Mouse (Mus musculus): ENCODE measurements at regions not wholly inside any gene's neighbourhood (a gene's known extent, or its start where the extent isn't known, plus 50 kb on each side); places are given as distances from the start of the nearest gene placed in this dataset.

DNA sequence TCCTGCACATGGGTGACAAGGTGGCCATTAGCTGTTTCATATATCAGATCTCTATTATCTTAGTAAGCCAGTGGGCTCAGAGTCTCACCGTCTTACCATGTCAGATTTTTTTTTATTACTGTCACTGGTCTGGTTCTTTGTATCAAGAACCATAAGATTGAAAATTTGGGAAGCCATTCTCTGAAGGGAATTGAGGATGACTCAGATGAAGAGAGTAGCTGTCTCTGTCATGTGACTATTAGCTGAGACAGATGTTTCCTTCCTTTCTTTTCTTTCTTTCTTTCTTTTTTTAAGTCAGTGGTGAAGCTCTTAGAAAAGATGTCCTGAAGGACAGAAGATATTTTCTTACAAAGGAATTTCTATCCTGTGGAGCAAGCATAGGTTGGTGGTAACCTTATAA is 84.1 kb downstream of the Dact1 start:
- H3K27me3 ChIP-seq (ENCODE audit: control insufficient read depth, insufficient read depth, low read length), result no peaks in the 10 kb centered on the region
- 78% methylated on average over 1 of the region's 1 CpGs for WGBS (ENCODE audit: insufficient replicate concordance)
- no peak overlapping the region for H3K4me3 ChIP-seq (ENCODE audit: low read depth, low read length)
- H3K27ac ChIP-seq (ENCODE audit: low read depth, low read length), result no peak overlapping the region
- no peaks in the 10 kb centered on the region for H3K4me1 ChIP-seq (ENCODE audit: control insufficient read depth, insufficient read depth, low read length)
- ATAC-seq (replicated peaks; ENCODE audit: insufficient number of reproducible peaks, low FRiP score, low TSS enrichment), result no peak
- no peaks in the 10 kb centered on the region for H3K9me3 ChIP-seq (replicated peaks; ENCODE audit: control insufficient read depth, low read length)
- no peak overlapping the region for H3K9ac ChIP-seq (ENCODE audit: low read depth, low read length)
- H3K36me3 ChIP-seq (ENCODE audit: control insufficient read depth, insufficient read depth, low read length), result no peaks in the 10 kb centered on the region
- H3K4me2 ChIP-seq, result no peak overlapping the region

DNA sequence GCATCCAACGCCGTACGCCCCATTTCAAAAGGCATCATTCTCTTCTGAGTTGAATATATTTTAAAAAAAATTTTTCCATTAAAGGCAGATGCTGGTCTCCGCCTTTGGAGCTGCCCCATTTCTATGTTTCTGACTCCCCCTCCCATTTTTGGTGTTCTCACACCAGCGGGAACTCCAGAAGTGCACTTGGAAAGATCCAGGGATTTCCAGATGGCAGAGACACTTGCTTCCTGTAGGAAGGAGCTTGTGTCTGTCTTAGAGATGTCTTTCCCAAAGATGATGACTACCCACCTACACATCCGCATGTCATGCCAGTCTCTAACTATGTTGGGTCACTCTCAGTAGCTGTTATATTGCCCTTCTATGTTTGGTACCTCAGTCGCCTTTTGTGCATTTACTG is 87.8 kb downstream of the Dact1 start:
- no peak overlapping the region for H3K27ac ChIP-seq (ENCODE audit: low read depth, low read length)
- no peaks in the 10 kb centered on the region for H3K27me3 ChIP-seq (ENCODE audit: control insufficient read depth, insufficient read depth, low read length)
- H3K9ac ChIP-seq (ENCODE audit: low read depth, low read length), result no peak overlapping the region
- no peaks in the 10 kb centered on the region for H3K36me3 ChIP-seq (ENCODE audit: control insufficient read depth, insufficient read depth, low read length)
- ATAC-seq (replicated peaks; ENCODE audit: insufficient number of reproducible peaks, low FRiP score, low TSS enrichment), result no peak
- 84% methylated on average over 7 of the region's 7 CpGs for WGBS (ENCODE audit: insufficient replicate concordance)
- no peaks in the 10 kb centered on the region for H3K9me3 ChIP-seq (replicated peaks; ENCODE audit: control insufficient read depth, low read length)
- H3K4me3 ChIP-seq (ENCODE audit: low read depth, low read length), result no peak overlapping the region
- H3K4me1 ChIP-seq (ENCODE audit: control insufficient read depth, insufficient read depth, low read length), result no peaks in the 10 kb centered on the region; the same call in 1 of the 2 replicates
- no peak overlapping the region for H3K4me2 ChIP-seq

- H3K4me3 ChIP-seq (ENCODE audit: low read depth, low read length), result no peak overlapping the region
- H3K27me3 ChIP-seq (ENCODE audit: control insufficient read depth, insufficient read depth, low read length), result no peaks in the 10 kb centered on the region
- H3K36me3 ChIP-seq (ENCODE audit: control insufficient read depth, insufficient read depth, low read length), result no peaks in the 10 kb centered on the region
- no peak overlapping the region for H3K9ac ChIP-seq (ENCODE audit: low read depth, low read length)
- no peak for ATAC-seq (replicated peaks; ENCODE audit: insufficient number of reproducible peaks, low FRiP score, low TSS enrichment)
- H3K4me1 ChIP-seq (ENCODE audit: control insufficient read depth, insufficient read depth, low read length), result no peaks in the 10 kb centered on the region; the same call in 1 of the 2 replicates
- no peak overlapping the region for H3K27ac ChIP-seq (ENCODE audit: low read depth, low read length)
- H3K4me2 ChIP-seq, result no peak overlapping the region
- no peaks in the 10 kb centered on the region for H3K9me3 ChIP-seq (replicated peaks; ENCODE audit: control insufficient read depth, low read length)
- 78% methylated on average over 3 of the region's 3 CpGs for WGBS (ENCODE audit: insufficient replicate concordance)
Measured at GRCm38 (mm10) chr12:71398701-71399100, 89.0 kb downstream of the Dact1 start.

DNA sequence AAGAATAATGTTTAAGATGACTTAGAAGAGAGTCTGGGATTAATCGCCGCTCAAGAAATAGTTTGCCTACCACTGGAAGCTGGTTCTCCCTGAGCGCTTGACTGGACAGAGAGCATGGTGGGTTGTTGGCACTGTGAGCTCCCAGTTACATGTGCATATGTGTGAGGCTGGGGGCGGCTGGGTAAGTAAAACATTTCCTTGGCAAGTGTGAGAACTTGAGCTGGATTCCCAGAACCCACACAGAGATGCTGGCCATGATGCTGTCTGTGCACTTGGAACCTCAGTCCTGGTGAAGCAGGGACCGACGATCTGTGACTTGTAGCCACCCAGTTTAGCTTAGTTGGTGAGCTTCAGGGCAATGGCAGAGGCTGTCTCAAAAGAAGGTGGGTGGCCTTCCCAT is 90.5 kb downstream of the Dact1 start:
- WGBS (ENCODE audit: insufficient replicate concordance), result 88% methylated on average over 6 of the region's 6 CpGs
- Histone ChIP-seq H3K4me3 (ENCODE audit: low read depth, low read length) (no peak overlapping the region), H3K9me3 (replicated peaks; ENCODE audit: control insufficient read depth, low read length) (no peaks in the 10 kb centered on the region), H3K9ac (ENCODE audit: low read depth, low read length) (no peak overlapping the region), H3K4me1 (ENCODE audit: control insufficient read depth, insufficient read depth, low read length) (no peaks in the 10 kb centered on the region; the same call in 1 of the 2 replicates), H3K4me2 (no peak overlapping the region), H3K36me3 (ENCODE audit: control insufficient read depth, insufficient read depth, low read length) (no peaks in the 10 kb centered on the region), H3K27ac (ENCODE audit: low read depth, low read length) (no peak overlapping the region), H3K27me3 (ENCODE audit: control insufficient read depth, insufficient read depth, low read length) (no peaks in the 10 kb centered on the region)
- no peak for ATAC-seq (replicated peaks; ENCODE audit: insufficient number of reproducible peaks, low FRiP score, low TSS enrichment)

DNA sequence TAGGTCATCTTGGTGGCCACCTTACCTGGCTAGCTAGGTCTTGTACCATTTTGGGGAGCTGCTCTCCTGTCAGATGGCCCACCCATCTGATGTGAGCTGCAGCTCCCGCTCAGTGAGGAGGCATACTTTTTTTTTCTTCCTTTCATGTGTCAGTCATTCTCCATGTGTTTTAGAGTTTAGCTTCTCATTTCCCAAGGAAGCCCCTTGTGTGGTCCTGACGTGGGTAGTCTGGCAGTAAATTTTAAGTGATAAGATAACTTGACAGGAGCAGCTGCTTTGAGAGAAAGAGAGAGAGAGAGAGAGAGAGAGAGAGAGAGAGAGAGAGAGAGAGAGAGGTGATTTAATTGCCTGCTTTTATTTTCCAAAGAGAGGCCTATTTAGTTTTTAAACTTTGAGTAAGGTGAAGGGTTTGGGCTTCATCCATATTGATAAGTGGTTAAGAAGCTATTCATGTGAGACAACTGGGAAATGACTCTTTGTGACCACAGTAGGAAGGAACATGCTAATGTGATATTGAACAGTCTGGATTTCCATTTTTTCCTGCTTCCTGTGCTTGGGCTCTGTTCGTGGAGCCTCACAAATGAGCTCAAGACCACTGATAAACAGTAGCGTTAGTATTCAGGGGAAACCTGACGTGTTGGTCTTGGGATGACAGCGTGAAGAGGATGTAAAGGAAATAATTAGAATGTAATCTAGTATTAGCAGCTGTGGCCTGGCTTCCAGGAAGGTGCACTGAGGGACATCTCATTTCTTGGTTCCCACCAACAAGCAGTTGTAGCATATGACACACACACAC is 92.1 kb downstream of the Dact1 start:
- Histone ChIP-seq H3K4me2 (no peak overlapping the region), H3K4me1 (ENCODE audit: control insufficient read depth, insufficient read depth, low read length) (no peaks in the 10 kb centered on the region; the same call in 1 of the 2 replicates), H3K9me3 (replicated peaks; ENCODE audit: control insufficient read depth, low read length) (no peaks in the 10 kb centered on the region), H3K36me3 (ENCODE audit: control insufficient read depth, insufficient read depth, low read length) (no peaks in the 10 kb centered on the region), H3K27me3 (ENCODE audit: control insufficient read depth, insufficient read depth, low read length) (no peaks in the 10 kb centered on the region), H3K9ac (ENCODE audit: low read depth, low read length) (no peak overlapping the region), H3K4me3 (ENCODE audit: low read depth, low read length) (no peak overlapping the region), H3K27ac (ENCODE audit: low read depth, low read length) (no peak overlapping the region)
- 13% methylated on average over 6 of the region's 6 CpGs for WGBS (ENCODE audit: insufficient replicate concordance)
- no peak for ATAC-seq (replicated peaks; ENCODE audit: insufficient number of reproducible peaks, low FRiP score, low TSS enrichment)

DNA sequence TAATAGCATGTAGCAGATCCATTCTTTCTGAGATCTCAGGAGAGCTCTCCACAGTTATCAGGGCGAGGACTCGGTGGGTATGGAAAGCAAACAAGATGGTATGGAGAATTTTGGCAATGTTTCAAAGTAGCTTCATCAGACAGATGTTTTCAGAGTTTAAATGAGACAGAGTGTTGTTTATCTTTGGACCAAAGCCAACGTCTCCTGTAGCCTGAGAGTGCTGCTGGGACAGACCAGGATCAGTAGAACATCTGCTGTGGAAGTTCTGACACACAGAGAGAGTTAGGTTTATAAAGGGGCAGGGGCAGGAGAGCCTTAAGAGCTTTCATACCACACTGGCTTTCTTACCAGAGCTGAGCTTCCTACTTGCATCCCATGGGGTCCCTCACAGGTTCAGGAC is 97.6 kb downstream of the Dact1 start:
- H3K27me3 ChIP-seq (ENCODE audit: control insufficient read depth, insufficient read depth, low read length), result no peaks in the 10 kb centered on the region
- no peak overlapping the region for H3K4me3 ChIP-seq (ENCODE audit: low read depth, low read length)
- no peaks in the 10 kb centered on the region for H3K9me3 ChIP-seq (replicated peaks; ENCODE audit: control insufficient read depth, low read length)
- no peak overlapping the region for H3K27ac ChIP-seq (ENCODE audit: low read depth, low read length)
- 40% methylated on average over 3 of the region's 3 CpGs for WGBS (ENCODE audit: insufficient replicate concordance)
- H3K9ac ChIP-seq (ENCODE audit: low read depth, low read length), result no peak overlapping the region
- no peaks in the 10 kb centered on the region for H3K36me3 ChIP-seq (ENCODE audit: control insufficient read depth, insufficient read depth, low read length)
- ATAC-seq (replicated peaks; ENCODE audit: insufficient number of reproducible peaks, low FRiP score, low TSS enrichment), result no peak
- H3K4me2 ChIP-seq, result no peak overlapping the region
- no peaks in the 10 kb centered on the region for H3K4me1 ChIP-seq (ENCODE audit: control insufficient read depth, insufficient read depth, low read length)

DNA sequence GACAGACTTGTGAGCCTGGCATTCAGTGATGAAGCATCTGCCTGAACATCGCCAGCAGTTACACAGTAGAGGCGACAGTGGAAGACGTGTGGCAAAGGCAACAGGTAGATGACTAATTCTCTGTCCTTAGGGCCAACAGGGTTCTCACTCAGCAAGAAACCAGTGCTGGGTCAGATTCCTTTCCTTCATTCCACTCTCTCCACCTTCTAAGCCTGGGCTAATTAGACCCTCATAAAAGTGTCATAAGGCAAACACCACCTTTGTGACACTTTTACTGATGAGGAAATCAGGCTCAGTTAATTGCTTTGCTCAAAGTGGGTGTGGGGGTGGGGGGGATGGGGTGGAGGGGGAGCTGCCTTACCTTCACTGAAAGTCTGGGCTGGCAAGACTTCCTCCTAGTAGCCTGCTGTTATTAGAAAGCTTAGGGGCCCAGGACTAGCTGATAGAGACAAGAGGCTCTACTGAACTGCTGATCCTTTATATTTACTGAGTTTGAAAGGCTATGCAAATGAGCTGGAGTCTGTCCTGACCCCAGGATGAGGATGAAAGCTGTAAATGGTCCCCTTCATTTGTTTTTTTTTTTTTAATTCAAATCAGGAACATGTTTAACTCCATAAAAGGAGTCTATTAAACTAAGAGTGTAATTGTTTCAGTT is 98.8 kb downstream of the Dact1 start:
- WGBS (ENCODE audit: insufficient replicate concordance), result 51% methylated on average over 3 of the region's 3 CpGs
- no peak overlapping the region for H3K4me2 ChIP-seq

DNA sequence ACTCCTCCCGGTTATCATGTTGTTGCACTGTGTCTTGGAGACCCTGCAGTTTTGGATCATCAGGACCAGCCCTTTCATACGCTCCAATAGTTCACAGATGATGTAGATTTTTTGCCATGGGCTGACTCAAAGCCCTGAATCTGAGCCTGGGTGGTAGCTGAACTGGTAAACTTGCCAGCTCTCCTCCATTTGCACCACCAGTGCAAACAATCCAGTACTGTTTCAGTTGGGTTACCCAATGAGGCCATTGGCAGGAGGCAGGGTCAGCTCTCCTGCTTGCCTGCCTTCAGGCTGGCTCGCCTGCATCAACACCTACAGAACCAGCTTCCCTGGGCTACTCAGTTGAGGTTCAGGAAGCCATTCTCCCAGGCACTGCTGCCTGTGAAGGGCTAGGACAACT is 102.6 kb downstream of the Dact1 start:
- H3K4me2 ChIP-seq, result no peak overlapping the region
- H3K27ac ChIP-seq (ENCODE audit: low read depth, low read length), result no peak overlapping the region
- H3K27me3 ChIP-seq (ENCODE audit: control insufficient read depth, insufficient read depth, low read length), result no peaks in the 10 kb centered on the region
- H3K9ac ChIP-seq (ENCODE audit: low read depth, low read length), result no peak overlapping the region
- no peak for ATAC-seq (replicated peaks; ENCODE audit: insufficient number of reproducible peaks, low FRiP score, low TSS enrichment)
- WGBS (ENCODE audit: insufficient replicate concordance), result 65% methylated on average over 3 of the region's 3 CpGs
- no peak overlapping the region for H3K4me3 ChIP-seq (ENCODE audit: low read depth, low read length)
- H3K4me1 ChIP-seq (ENCODE audit: control insufficient read depth, insufficient read depth, low read length), result no peaks in the 10 kb centered on the region
- no peaks in the 10 kb centered on the region for H3K9me3 ChIP-seq (replicated peaks; ENCODE audit: control insufficient read depth, low read length)
- no peaks in the 10 kb centered on the region for H3K36me3 ChIP-seq (ENCODE audit: control insufficient read depth, insufficient read depth, low read length)

More for the DNA sequence above, 98.8 kb downstream of the Dact1 start:
- no peak for ATAC-seq (replicated peaks; ENCODE audit: insufficient number of reproducible peaks, low FRiP score, low TSS enrichment)
- H3K4me1 ChIP-seq (ENCODE audit: control insufficient read depth, insufficient read depth, low read length), result no peaks in the 10 kb centered on the region
- no peaks in the 10 kb centered on the region for H3K9me3 ChIP-seq (replicated peaks; ENCODE audit: control insufficient read depth, low read length)
- no peak overlapping the region for H3K9ac ChIP-seq (ENCODE audit: low read depth, low read length)
- no peaks in the 10 kb centered on the region for H3K27me3 ChIP-seq (ENCODE audit: control insufficient read depth, insufficient read depth, low read length)
- H3K4me3 ChIP-seq (ENCODE audit: low read depth, low read length), result no peak overlapping the region
- H3K36me3 ChIP-seq (ENCODE audit: control insufficient read depth, insufficient read depth, low read length), result no peaks in the 10 kb centered on the region
- no peak overlapping the region for H3K27ac ChIP-seq (ENCODE audit: low read depth, low read length)

GRCm38 (mm10) chr12:71416968-71417367 is 107.3 kb downstream of the Dact1 start:
- Histone ChIP-seq H3K9me3 (replicated peaks; ENCODE audit: control insufficient read depth, low read length) (no peaks in the 10 kb centered on the region), H3K27me3 (ENCODE audit: control insufficient read depth, insufficient read depth, low read length) (no peaks in the 10 kb centered on the region), H3K36me3 (ENCODE audit: control insufficient read depth, insufficient read depth, low read length) (no peaks in the 10 kb centered on the region), H3K4me3 (ENCODE audit: low read depth, low read length) (no peak overlapping the region), H3K4me2 (no peak overlapping the region), H3K4me1 (ENCODE audit: control insufficient read depth, insufficient read depth, low read length) (no peaks in the 10 kb centered on the region), H3K9ac (ENCODE audit: low read depth, low read length) (no peak overlapping the region), H3K27ac (ENCODE audit: low read depth, low read length) (no peak overlapping the region)
- 79% methylated on average over 2 of the region's 2 CpGs for WGBS (ENCODE audit: insufficient replicate concordance)
- no peak for ATAC-seq (replicated peaks; ENCODE audit: insufficient number of reproducible peaks, low FRiP score, low TSS enrichment)
